Mouse (Mus musculus): ENCODE measurements at regions not wholly inside any gene's neighbourhood (a gene's known extent, or its start where the extent isn't known, plus 50 kb on each side); places are given as distances from the start of the nearest gene placed in this dataset.

GRCm38 (mm10) chr3:115642001-115642845, 72.6 kb downstream of the S1pr1 start:
- no peak for TF ChIP-seq CTCF (conservative IDR thresholded peaks at IDR 0.05; ENCODE audit: low read length)
- no peak for TF ChIP-seq POU5F1 (IDR thresholded peaks at IDR 0.05; ENCODE audit: borderline replicate concordance, low read length)
